Mouse (Mus musculus) cortical plate, adult 2 months (tissue): Measurements from ENCODE around the gene Syt7.

Experiments
- CTCF ChIP-seq: fragments of 200-500 bp; IDR thresholded peaks from 2 replicates; pipeline ENCODE4 v1.5.1; 2011; ENCODE audit warnings: mild to moderate bottlenecking, control low read depth, low read length; ENCODE audit not compliant: insufficient read depth; ENCODE audit errors: extremely low read depth
- POLR2A ChIP-seq: fragments of 200-500 bp; IDR thresholded peaks from 2 replicates; pipeline ENCODE4 v1.6.1; 2011; ENCODE audit warnings: mild to moderate bottlenecking, low read length, control low read depth; ENCODE audit not compliant: insufficient read depth; ENCODE audit errors: extremely low read depth

GRCm38 (mm10) chr19:10352218-10352617 lies 36.7 kb upstream of the Syt7 start:
- no peak for TF ChIP-seq CTCF
- TF ChIP-seq POLR2A = no peak
